Mouse (Mus musculus) CH12.LX (cell line): ENCODE measurements at regions not wholly inside any gene's neighbourhood (a gene's known extent, or its start where the extent isn't known, plus 50 kb on each side); places are given as distances from the start of the nearest gene placed in this dataset.

Experiments
- DNase-seq: peaks from one replicate; pipeline ENCODE4 v3.0.0-alpha.2; 2013; ENCODE audit errors: extremely low read depth
- H3K27ac ChIP-seq: 2 replicates; pipeline ENCODE4 v1.5.1; 2012; ENCODE audit warnings: low read depth, mild to moderate bottlenecking, control low read depth, moderate library complexity; ENCODE audit not compliant: insufficient read depth
- H3K27me3 ChIP-seq: replicated peaks from 2 replicates; pipeline ENCODE3; 2012; ENCODE audit warnings: inconsistent platforms
- H3K36me3 ChIP-seq, 2 experiments: replicated peaks in 1 of 2; 2 replicates each; pipeline versions ENCODE3 to v1.6.1; 2012; ENCODE audit warnings: inconsistent platforms in 1 of 2, low read length in 1 of 2, mild to moderate bottlenecking in 1 of 2, mixed read lengths in 1 of 2, moderate library complexity in 1 of 2; ENCODE audit not compliant: control insufficient read depth in 1 of 2, insufficient read depth in 1 of 2
- H3K4me1 ChIP-seq, 2 experiments: 2 replicates each; pipeline ENCODE4 v1.6.1; 2012; ENCODE audit warnings: inconsistent platforms in 1 of 2, moderate library complexity in 1 of 2; ENCODE audit not compliant: insufficient read depth in 2 of 2, control insufficient read depth in 1 of 2
- H3K4me2 ChIP-seq: 2 replicates; pipeline ENCODE4 v1.6.1; 2012; ENCODE audit warnings: low read depth, mild to moderate bottlenecking, control low read depth; ENCODE audit not compliant: poor library complexity, insufficient read depth, severe bottlenecking
- H3K4me3 ChIP-seq, 3 experiments: fragments of 150-350 bp in 1 of 3; sonication (generic) in 1 of 3; replicated peaks in 1 of 3; 2 replicates each; pipeline versions ENCODE3 to v1.5.1; 2011 to 2012; ENCODE audit warnings: low read depth in 2 of 3, low read length in 2 of 3, mild to moderate bottlenecking in 2 of 3, moderate library complexity in 2 of 3, control low read depth in 1 of 3, improper control_type of control experiment in 1 of 3, inconsistent platforms in 1 of 3, mixed read lengths in 1 of 3; ENCODE audit not compliant: poor library complexity in 1 of 3
- H3K79me2 ChIP-seq: replicated peaks from 2 replicates; pipeline ENCODE4 v1.6.1; 2012; ENCODE audit warnings: mild to moderate bottlenecking, moderate library complexity; ENCODE audit not compliant: control insufficient read depth, poor library complexity, insufficient read depth, severe bottlenecking; ENCODE audit errors: extremely low read depth
- H3K9ac ChIP-seq: 2 replicates; pipeline ENCODE4 v1.6.1; 2012; ENCODE audit warnings: low read depth, mild to moderate bottlenecking, control low read depth, moderate library complexity; ENCODE audit not compliant: insufficient read depth
- H3K9me3 ChIP-seq: replicated peaks from 2 replicates; pipeline ENCODE3; 2012; ENCODE audit warnings: low read length, inconsistent platforms, mixed read lengths
- E2F4 ChIP-seq: IDR thresholded peaks from 2 replicates; pipeline ENCODE4 v1.6.1; 2011; ENCODE audit warnings: low read depth, low read length, improper control_type of control experiment; ENCODE audit not compliant: insufficient replicate concordance
- EP300 ChIP-seq: IDR thresholded peaks from 2 replicates; pipeline ENCODE4 v1.6.1; 2011; ENCODE audit warnings: low read length, improper control_type of control experiment
- ETS1 ChIP-seq: conservative IDR thresholded peaks from 2 replicates; pipeline ENCODE4 v1.6.1; 2012; ENCODE audit warnings: low read depth, mild to moderate bottlenecking, inconsistent platforms, low read length, improper control_type of control experiment, moderate library complexity
- GABPA ChIP-seq: IDR thresholded peaks from 2 replicates; pipeline ENCODE4 v1.6.1; 2012; ENCODE audit warnings: low read depth, low read length, improper control_type of control experiment, inconsistent platforms; ENCODE audit not compliant: insufficient replicate concordance
- KAT2A ChIP-seq: IDR thresholded peaks from 2 replicates; pipeline ENCODE4 v1.6.1; 2012; ENCODE audit warnings: low read length, improper control_type of control experiment, inconsistent platforms; ENCODE audit not compliant: insufficient replicate concordance
- MAFK ChIP-seq: IDR thresholded peaks from 2 replicates; pipeline ENCODE4 v1.6.1; 2011; ENCODE audit warnings: low read length, improper control_type of control experiment; ENCODE audit not compliant: insufficient replicate concordance
- MEF2A ChIP-seq: IDR thresholded peaks from 2 replicates; pipeline ENCODE4 v1.6.1; 2014; ENCODE audit warnings: low read depth, mild to moderate bottlenecking, inconsistent platforms, low read length, improper control_type of control experiment, borderline replicate concordance
- MYC ChIP-seq: IDR thresholded peaks from 2 replicates; pipeline ENCODE4 v1.6.1; 2011; ENCODE audit warnings: low read depth, mild to moderate bottlenecking, improper control_type of control experiment, low read length
- NELFE ChIP-seq: IDR thresholded peaks from 2 replicates; pipeline ENCODE4 v1.6.1; 2011; ENCODE audit warnings: low read depth, low read length, improper control_type of control experiment
- NRF1 ChIP-seq: IDR thresholded peaks from 2 replicates; pipeline ENCODE4 v1.6.1; 2014; ENCODE audit warnings: low read depth, mild to moderate bottlenecking, inconsistent platforms, low read length, improper control_type of control experiment, moderate library complexity
- POLR2A ChIP-seq: IDR thresholded peaks from 2 replicates; pipeline ENCODE4 v1.6.1; 2011; ENCODE audit warnings: low read depth, mild to moderate bottlenecking, improper control_type of control experiment, low read length
- POLR2AphosphoS2 ChIP-seq: IDR thresholded peaks from 2 replicates; pipeline ENCODE4 v1.6.1; 2011; ENCODE audit warnings: low read depth, low read length, improper control_type of control experiment
- RCOR1 ChIP-seq: conservative IDR thresholded peaks from 2 replicates; pipeline ENCODE4 v1.6.1; 2012; ENCODE audit warnings: low read depth, mild to moderate bottlenecking, inconsistent platforms, low read length, improper control_type of control experiment
- TBP ChIP-seq: conservative IDR thresholded peaks from 2 replicates; pipeline ENCODE4 v1.6.1; 2011; ENCODE audit warnings: low read depth, low read length, improper control_type of control experiment
- USF1 ChIP-seq: IDR thresholded peaks from 2 replicates; pipeline ENCODE4 v1.6.1; 2014; ENCODE audit warnings: low read depth, mild to moderate bottlenecking, inconsistent platforms, low read length, improper control_type of control experiment
- ZKSCAN1 ChIP-seq: IDR thresholded peaks from 2 replicates; pipeline ENCODE4 v1.6.1; 2012; ENCODE audit warnings: low read depth, inconsistent platforms, low read length, improper control_type of control experiment, borderline replicate concordance
- ZNF384 ChIP-seq: IDR thresholded peaks from 2 replicates; pipeline ENCODE4 v1.6.1; 2012; ENCODE audit warnings: low read depth, low read length, improper control_type of control experiment, inconsistent platforms
- dilution Hi-C: fragments of 300-500 bp; cut with MboI; formaldehyde crosslinking; loops from 2 replicates; pipeline ENCODE4 v1.14.3; 2020; ENCODE audit warnings: low sequenced_read_pairs; ENCODE audit not compliant: extremely low pct_unique_long_range_greater_than_20kb, extremely low pct_ligation_motif_present
- in situ Hi-C: fragments of 300-500 bp; cut with MboI; formaldehyde crosslinking; loops from 3 replicates; pipeline ENCODE4 v1.14.3; 2019; ENCODE audit warnings: low sequenced_read_pairs, low pct_ligation_motif_present, low pct_unique_long_range_greater_than_20kb, mixed read lengths

DNA sequence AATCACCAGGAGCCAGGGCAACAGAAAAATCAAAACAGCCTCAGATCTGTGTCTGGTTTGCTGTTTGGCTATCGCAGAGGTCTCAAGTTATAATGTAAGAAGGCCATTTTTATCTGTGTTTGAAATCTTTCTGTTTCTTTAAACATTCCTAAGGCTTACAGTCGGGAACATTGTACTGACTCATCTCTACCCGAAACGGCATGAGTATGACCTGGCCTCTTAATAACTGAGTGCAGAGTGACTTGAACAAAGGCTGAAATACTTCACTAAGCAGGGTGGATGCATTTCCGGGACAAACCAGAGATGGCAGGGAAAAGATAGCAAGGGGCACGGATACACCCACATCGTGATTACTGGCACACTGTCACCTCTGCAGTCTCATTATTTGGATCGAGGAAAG, 355.1 kb downstream of the Nedd1 start:
- Histone ChIP-seq H3K36me3 (no peaks in the 10 kb centered on the region), H3K79me2 (no peaks in the 10 kb centered on the region), H3K9me3 (peaks cover 8% of the 10 kb centered on the region), H3K4me2 (no peak overlapping the region), H3K4me3 (no peak overlapping the region), H3K27me3 (no peaks in the 10 kb centered on the region), H3K27ac (no peak overlapping the region), H3K9ac (no peak overlapping the region), H3K4me1 (no peaks in the 10 kb centered on the region)
- dilution Hi-C loops, result no loop called here
- DNase-seq, result no peak
- in situ Hi-C loops, result no loop called here
- no peak for TF ChIP-seq POLR2AphosphoS2
- no peak for TF ChIP-seq ZNF384
- TF ChIP-seq MAFK, result no peak
- TF ChIP-seq MYC, result no peak
- TF ChIP-seq E2F4, result no peak
- no peak for TF ChIP-seq KAT2A
- no peak for TF ChIP-seq ZKSCAN1
- no peak for TF ChIP-seq POLR2A
- no peak for TF ChIP-seq EP300
- TF ChIP-seq ETS1, result no peak
- no peak for TF ChIP-seq RCOR1
- TF ChIP-seq TBP, result no peak
- no peak for TF ChIP-seq NELFE

DNA sequence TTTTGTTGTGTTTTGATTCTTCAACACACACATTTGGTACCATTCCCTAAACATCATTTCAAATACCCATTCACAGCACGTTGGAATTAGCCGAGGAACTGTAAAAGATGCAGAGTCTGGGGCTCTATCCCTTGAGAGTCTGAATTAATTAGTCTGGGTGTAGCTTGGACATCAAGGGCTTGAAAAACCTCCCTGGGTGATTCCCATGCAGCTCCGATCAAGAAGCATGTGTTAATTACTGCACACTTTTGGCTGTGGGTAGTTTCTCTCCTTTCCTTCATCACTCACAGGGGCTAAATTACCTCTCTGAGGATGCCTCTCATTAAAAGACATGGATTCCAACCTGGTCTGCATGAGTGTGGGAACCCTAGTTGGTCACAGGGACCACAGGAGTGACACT, 365.5 kb downstream of the Nedd1 start:
- Histone ChIP-seq H3K4me2 (no peak overlapping the region), H3K9me3 (peaks cover 4% of the 10 kb centered on the region), H3K36me3 (no peaks in the 10 kb centered on the region), H3K79me2 (no peaks in the 10 kb centered on the region), H3K27me3 (no peaks in the 10 kb centered on the region), H3K9ac (no peak overlapping the region), H3K4me3 (no peak overlapping the region), H3K4me1 (no peaks in the 10 kb centered on the region), H3K27ac (no peak overlapping the region)
- dilution Hi-C loops, result no loop called here
- TF ChIP-seq ETS1, result no peak
- TF ChIP-seq NRF1, result no peak
- no peak for TF ChIP-seq MEF2A
- TF ChIP-seq GABPA, result no peak
- TF ChIP-seq USF1, result no peak
- DNase-seq, result no peak
- in situ Hi-C loops, result no loop called here
